Mouse (Mus musculus) heart, postnatal 36 days (tissue): ENCODE results near the gene Pabpn1l. TPM values are rescaled to one million over a fixed set of nuclear protein-coding genes. Genes with fewer than 3 reads are reported as not detected.

Experiments
- DNase-seq, 2 experiments: peaks; one replicate each; pipeline ENCODE4 v3.0.0; 2021 to 2022
- intact Hi-C: fragments of 180-260 bp; cut with DNase I; formaldehyde crosslinking; loops from one replicate; pipeline ENCODE4 v1.15.1; 2025
- total RNA-seq, 2 experiments: library from RNA; stranded (reverse); gene quantifications; 2 replicates each; pipeline ENCODE4 v1.2.3; 2021

Pabpn1l gene
- total RNA-seq, 2 experiments from 2014 or later: not detected

GRCm38 (mm10) chr8:122623844-122624642, 1.5 kb upstream of the Pabpn1l start:
- intact Hi-C loops: no loop called here
- peak; percentile 52 to 55 for DNase-seq

- DNase-seq: no peak
- intact Hi-C loops: no loop called here
Measured at GRCm38 (mm10) chr8:122620446-122620845, 2.1 kb downstream of the Pabpn1l start.

- intact Hi-C loops: loop anchor here (1.0 to 2.0 kb wide), 2 partner anchors 60 to 211 kb away; no protein-coding TSS in a partner anchor
- DNase-seq: no peak
Measured at GRCm38 (mm10) chr8:122618660-122619378, 3.7 kb downstream of the Pabpn1l start.

- intact Hi-C loops: loop anchor here (1.0 to 2.0 kb wide), 3 partner anchors 61 to 212 kb away; no protein-coding TSS in a partner anchor
- DNase-seq: peak; percentile 87 to 91
Measured at GRCm38 (mm10) chr8:122617947-122618546, 4.5 kb downstream of the Pabpn1l start.

- DNase-seq: no peak
- intact Hi-C loops: loop anchor here (2.0 kb wide), 1 partner anchor 116 kb away; no protein-coding TSS in a partner anchor
Measured at GRCm38 (mm10) chr8:122616181-122616905, 6.2 kb downstream of the Pabpn1l start.

GRCm38 (mm10) chr8:122611295-122612133, 11.0 kb downstream of the Pabpn1l start, which contains the start of the genes Galns and Trappc2l:
TSS of gene Galns (minus strand) at chr8:122611463.
TSS of gene Trappc2l (plus strand) at chr8:122611640.
- intact Hi-C loops: loop anchor here (2.0 kb wide), 1 partner anchor 37 kb away; no protein-coding TSS in a partner anchor
- peak; percentile 94 to 96 for DNase-seq

- intact Hi-C loops: loop anchor here (2.0 kb wide), 1 partner anchor 36 kb away; no protein-coding TSS in a partner anchor
- no peak for DNase-seq
Measured at GRCm38 (mm10) chr8:122610612-122611277, 11.8 kb downstream of the Pabpn1l start.

GRCm38 (mm10) chr8:122610209-122610608, 12.3 kb downstream of the Pabpn1l start:
- intact Hi-C loops: loop anchor here (2.0 kb wide), 1 partner anchor 35 kb away; no protein-coding TSS in a partner anchor
- no peak for DNase-seq

- intact Hi-C loops: no loop called here
- DNase-seq: no peak
Measured at GRCm38 (mm10) chr8:122606810-122607209, 15.7 kb downstream of the Pabpn1l start.

GRCm38 (mm10) chr8:122605367-122605766, 17.2 kb downstream of the Pabpn1l start:
- no peak for DNase-seq
- intact Hi-C loops: no loop called here

- no peak for DNase-seq
- intact Hi-C loops: no loop called here
Measured at GRCm38 (mm10) chr8:122604640-122605039, 17.9 kb downstream of the Pabpn1l start.

- DNase-seq: no peak
- intact Hi-C loops: no loop called here
Measured at GRCm38 (mm10) chr8:122600666-122601065, 21.9 kb downstream of the Pabpn1l start.

GRCm38 (mm10) chr8:122596031-122596430, 26.5 kb downstream of the Pabpn1l start:
- DNase-seq: no peak
- intact Hi-C loops: no loop called here

- intact Hi-C loops: no loop called here
- DNase-seq: no peak
Measured at GRCm38 (mm10) chr8:122593783-122594507, 28.6 kb downstream of the Pabpn1l start.

- DNase-seq: no peak
- intact Hi-C loops: no loop called here
Measured at GRCm38 (mm10) chr8:122593240-122593639, 29.3 kb downstream of the Pabpn1l start.

- intact Hi-C loops: no loop called here
- DNase-seq: no peak
Measured at GRCm38 (mm10) chr8:122586749-122587148, 35.8 kb downstream of the Pabpn1l start.

- intact Hi-C loops: no loop called here
- DNase-seq: no peak
Measured at GRCm38 (mm10) chr8:122586171-122586570, 36.4 kb downstream of the Pabpn1l start.

GRCm38 (mm10) chr8:122585411-122585891, 37.1 kb downstream of the Pabpn1l start:
- intact Hi-C loops: no loop called here
- DNase-seq: no peak
